Mouse (Mus musculus): ENCODE results near the gene Ttll10.

Gene Ttll10

GRCm38 (mm10) chr4:156024184-156024583 is 35.0 kb downstream of the Ttll10 start:
- in situ Hi-C loops (cut with MseI, MboI), result no loop called here

DNA sequence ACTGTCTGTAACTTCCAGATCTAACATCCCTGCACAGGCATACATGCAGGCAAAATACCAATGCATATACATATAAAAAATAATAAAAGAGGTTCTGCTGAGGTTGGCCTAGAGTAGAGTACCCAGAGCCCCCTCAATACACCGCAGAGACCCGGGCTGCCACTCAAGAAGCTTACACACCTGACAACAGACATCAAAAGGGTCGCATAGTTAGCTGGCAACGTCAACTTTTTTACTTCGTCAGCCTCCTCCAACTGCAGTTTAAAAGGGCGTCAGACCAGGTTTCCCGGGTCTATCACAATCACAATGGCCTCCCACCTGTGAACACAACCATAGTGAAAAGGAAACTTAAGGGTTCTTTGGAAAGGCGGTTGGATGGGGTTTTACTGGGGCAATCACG is 35.7 kb downstream of the Ttll10 start:
- in situ Hi-C loops (cut with MseI, MboI), result no loop called here

DNA sequence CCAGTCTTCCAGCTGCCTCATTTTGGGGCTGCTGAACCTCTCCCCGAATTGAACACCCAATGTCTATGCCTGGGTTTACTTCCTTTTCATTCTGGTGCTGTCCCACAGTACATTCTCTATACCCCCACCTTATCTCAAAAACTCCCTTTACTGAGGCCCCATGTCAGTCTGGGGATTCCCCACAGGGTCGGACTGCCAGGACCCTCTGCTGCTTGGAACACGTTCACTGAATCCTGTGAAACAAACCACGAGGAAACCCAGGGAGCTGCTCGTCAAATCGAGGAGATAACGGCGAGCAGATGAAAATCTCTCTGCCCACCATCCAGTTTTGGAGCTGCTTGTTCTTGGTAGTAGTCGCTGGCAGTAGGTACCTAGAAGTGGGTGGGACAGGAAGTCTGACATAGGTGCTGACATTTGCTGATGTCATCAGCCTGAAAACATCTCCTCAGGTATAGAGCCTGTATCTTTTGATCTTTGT is 37.2 kb downstream of the Ttll10 start:
- in situ Hi-C loops (cut with MseI, MboI), result no loop called here

GRCm38 (mm10) chr4:156021381-156021780 is 37.8 kb downstream of the Ttll10 start:
- in situ Hi-C loops (cut with MseI, MboI), result no loop called here

GRCm38 (mm10) chr4:156019771-156020170 is 39.4 kb downstream of the Ttll10 start:
- in situ Hi-C loops (cut with MseI, MboI), result no loop called here

- in situ Hi-C loops (cut with MseI, MboI), result no loop called here
Observed at GRCm38 (mm10) chr4:156014436-156014835, 44.8 kb downstream of the Ttll10 start.

DNA sequence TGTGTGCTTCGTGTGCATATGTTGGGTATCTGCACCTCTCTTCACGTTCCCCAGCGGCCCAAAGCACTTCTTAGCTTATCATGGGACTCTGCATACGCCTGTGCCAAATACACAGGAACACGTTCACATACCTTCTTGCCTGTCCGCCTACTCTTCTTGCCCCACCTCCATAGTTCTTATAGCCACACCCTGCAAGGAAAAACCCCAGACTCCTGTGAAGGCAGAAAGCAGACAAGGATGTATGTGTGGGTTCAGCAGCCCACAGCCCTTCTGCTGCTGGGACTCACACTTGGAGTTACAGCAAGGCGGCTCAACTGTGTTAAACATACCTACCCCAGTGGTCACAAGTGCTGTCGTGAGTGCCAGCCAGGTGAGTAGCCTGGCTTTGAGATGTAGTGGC is 45.6 kb downstream of the Ttll10 start, which contains the start of gene Tnfrsf4:
TSS of gene Tnfrsf4 (plus strand) at position 207 of the 400 bp plus-strand sequence.
- in situ Hi-C loops (cut with MseI, MboI), result no loop called here

DNA sequence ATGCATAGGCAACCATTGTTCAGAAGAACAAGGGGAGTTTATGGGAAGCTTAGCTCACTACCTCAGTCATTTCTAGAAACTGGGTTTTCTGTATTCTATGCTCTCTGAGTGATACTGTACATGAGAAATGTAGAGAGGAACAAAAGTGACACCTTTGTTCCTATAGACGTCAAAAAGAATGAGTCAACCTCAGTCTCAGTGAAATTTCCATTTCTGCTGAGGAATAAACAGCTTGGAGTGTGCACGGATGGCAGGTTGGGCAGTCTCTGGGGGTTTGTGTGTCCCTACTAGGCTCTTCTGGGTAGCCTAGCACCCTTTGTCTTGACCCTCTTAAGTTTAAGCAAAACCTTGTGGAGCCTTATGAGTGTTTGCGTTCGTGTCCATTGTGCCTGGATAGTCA is 50.8 kb downstream of the Ttll10 start:
- in situ Hi-C loops (cut with MseI, MboI), result no loop called here

DNA sequence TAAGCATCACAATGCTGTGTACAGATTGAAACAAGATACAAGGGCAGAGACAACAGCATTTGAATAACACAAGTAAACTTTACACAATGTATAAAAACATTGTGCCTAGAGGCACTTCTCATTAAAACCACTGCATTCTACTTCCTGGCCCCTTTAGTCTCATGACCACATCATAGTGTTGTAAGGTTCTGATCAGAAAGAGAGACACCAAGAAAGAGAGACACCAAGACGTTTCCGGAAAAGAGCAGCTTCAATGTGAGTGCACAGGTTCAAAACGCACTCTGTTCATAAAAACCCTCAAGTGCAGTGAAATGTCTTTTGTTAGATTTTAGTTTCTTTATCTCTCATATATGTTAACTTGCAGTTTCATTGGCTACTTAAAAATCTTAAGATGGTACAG is 55.1 kb downstream of the Ttll10 start:
- in situ Hi-C loops (cut with MseI, MboI), result no loop called here

DNA sequence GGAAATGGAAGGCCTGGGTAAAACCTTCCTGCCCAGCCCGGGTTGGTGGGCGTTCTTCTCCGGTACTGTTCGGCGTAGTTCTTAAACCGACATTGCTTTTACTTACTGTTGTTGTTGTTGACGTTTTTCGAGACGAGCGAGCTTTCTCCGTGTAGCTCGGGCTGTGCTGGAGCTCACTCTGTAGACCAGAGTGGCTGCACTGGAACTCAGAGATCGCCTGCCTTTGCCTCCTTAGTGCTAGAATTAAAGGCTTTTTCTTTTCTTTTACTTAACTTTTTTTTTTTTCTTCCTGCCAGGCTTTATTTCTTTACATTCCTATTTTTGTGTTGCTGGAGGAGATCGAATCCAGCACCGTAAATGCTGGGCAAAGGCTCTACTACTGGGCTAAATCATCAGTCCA is 65.6 kb downstream of the Ttll10 start:
- in situ Hi-C loops (cut with MseI, MboI), result no loop called here

DNA sequence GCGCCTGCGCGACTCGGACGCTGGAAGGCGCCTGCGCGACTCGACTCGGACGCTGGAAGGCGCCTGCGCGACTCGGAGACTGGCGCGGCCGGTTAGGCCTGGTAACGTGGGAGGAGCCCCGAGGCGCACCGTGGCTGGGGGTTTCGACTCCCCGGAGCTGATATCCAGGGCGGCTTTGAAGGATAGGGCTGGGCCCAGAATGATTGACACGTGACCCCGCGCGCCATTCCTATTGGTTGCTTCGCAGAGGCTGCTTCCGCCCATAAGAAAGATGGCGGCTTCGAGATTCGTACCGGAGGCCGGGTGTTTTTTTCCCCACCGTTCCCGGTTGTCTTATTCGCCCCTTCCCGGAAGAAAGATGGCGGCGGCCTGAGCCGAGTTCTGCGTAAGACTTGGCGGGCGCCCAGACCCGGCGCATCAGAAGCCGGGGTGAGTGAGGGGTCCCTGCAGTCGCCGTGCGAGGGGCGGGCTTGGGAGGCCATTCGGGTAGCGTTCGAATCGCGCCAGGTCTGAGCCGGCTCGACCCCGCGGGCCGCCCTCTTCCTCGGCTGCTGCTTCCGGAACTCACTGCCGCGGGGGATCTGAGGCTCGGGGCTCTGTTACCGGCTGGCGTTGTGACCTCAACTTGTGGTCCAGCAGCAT is 66.2 kb downstream of the Ttll10 start:
- in situ Hi-C loops (cut with MseI, MboI), result no loop called here

GRCm38 (mm10) chr4:155992241-155992905 is 66.8 kb downstream of the Ttll10 start, which contains the start of the genes B3galt6 and Sdf4:
Gene B3galt6, minus strand, starts transcription at chr4:155992649.
Gene Sdf4, plus strand, starts transcription at chr4:155992872.
- in situ Hi-C loops (cut with MseI, MboI), result no loop called here

- in situ Hi-C loops (cut with MseI, MboI), result no loop called here
Observed at GRCm38 (mm10) chr4:155991908-155992230, 67.3 kb downstream of the Ttll10 start.

GRCm38 (mm10) chr4:155991211-155991907 is 67.9 kb downstream of the Ttll10 start:
- in situ Hi-C loops (cut with MseI, MboI), result no loop called here
